Mouse (Mus musculus): Measurements from ENCODE around the gene Ppp1r37. TPM values are rescaled to one million over a fixed set of nuclear protein-coding genes. Genes with fewer than 3 reads are reported as not detected.
A peak's percentile ranks its signal among the peaks of the same experiment; 100 is the strongest.
"Not testable (repeated sequence)": the region's sequence is repeated elsewhere in the genome, so short reads cannot be mapped to it uniquely, and the experiment has no call there.

Ppp1r37 gene
- polyA plus RNA-seq (2015; fragmentation: Nextera tagmentation; extraction: Ambion mirVana): 41.0 and 42.3 TPM in 2 replicates

DNA sequence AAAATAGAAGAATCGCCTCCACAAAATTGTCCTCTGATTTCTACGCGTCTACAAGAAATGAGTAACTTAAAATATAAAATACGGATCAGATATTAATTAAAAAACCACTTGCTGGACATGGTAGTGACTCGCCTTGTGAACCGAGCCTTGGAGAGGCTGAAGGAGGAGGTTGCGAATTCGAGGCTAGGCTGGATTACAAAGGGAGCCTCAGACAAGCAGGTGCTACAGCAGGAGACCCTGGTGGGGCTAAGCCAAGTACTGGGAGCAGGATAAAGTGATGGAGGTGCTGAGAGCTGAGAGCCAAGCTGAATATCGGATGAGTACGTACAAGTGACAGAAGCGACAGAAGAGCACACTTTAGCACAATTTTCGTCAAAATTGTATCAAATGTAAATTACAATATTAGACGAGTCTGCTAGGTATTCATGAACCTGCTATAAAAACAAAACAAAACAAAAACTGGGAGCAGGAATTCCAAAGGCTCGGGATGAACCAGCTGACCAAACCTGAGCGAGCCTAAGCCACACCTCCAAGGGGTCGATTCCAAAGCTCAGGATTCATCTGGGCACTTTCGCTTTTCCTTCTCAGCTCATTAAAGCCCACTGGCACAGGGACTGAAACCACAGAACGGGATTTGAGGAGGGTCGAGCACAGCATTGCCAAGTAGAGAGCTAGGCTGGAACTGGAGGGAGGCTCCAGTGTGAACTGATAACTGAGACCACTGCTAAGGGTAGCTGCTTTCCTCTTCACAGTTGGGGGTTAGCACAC, at the start of gene Ppp1r37:
Gene Ppp1r37 (minus strand): TSS at position 434 of the 768 bp plus-strand sequence.
- Histone ChIP-seq H3K9ac (replicated peaks) (peak within 1 kb of the TSS; percentile 86), H3K9me3 (replicated peaks) (no peaks in the 10 kb centered on the region), H3K4me3 (replicated peaks) (peak within 1 kb of the TSS; percentile 79), H3K36me3 (peaks cover 24% of the 10 kb centered on the region), H3K4me1 (peaks cover 50% of the 10 kb centered on the region), H3K4me2 (peak within 1 kb of the TSS; percentile 98), H3K27ac (replicated peaks) (peak within 1 kb of the TSS; percentile 95), H3K27me3 (replicated peaks) (no peaks in the 10 kb centered on the region)
- WGBS: 3% methylated on average over 19 of the region's 19 CpGs
- peak; percentile 37 for ATAC-seq (ENCODE audit: low FRiP score)

DNA sequence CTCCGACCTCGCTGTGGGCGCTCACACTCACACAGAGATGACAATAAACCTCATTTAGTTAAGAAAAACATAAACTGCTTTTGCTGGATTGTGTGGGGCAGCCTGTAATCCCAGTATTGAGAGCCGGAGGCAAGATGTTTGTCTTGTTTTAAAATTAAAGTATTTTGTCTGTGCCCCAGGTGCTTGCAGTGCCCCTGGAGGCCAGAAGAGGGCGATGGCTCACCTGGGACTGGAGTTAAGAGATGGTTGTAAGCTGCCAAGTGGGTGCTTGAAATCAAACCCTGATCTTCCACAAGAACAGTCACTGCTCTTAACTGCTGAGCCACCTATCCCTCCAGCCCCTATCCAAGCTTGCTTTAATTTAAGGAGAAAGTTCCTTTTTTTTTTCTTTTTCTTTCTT, 48.1 kb upstream of the Ppp1r37 start:
- Histone ChIP-seq H3K9ac (replicated peaks) (no peak overlapping the region), H3K27ac (replicated peaks) (no peak overlapping the region), H3K27me3 (replicated peaks) (no peaks in the 10 kb centered on the region), H3K9me3 (replicated peaks) (no peaks in the 10 kb centered on the region), H3K4me3 (replicated peaks) (no peak overlapping the region), H3K36me3 (peaks cover 17% of the 10 kb centered on the region; the same call in 1 of the 2 replicates), H3K4me2 (no peak overlapping the region), H3K4me1 (no peaks in the 10 kb centered on the region)
- ATAC-seq (ENCODE audit: low FRiP score): no peak
- WGBS: 79% methylated on average over 5 of the region's 5 CpGs

DNA sequence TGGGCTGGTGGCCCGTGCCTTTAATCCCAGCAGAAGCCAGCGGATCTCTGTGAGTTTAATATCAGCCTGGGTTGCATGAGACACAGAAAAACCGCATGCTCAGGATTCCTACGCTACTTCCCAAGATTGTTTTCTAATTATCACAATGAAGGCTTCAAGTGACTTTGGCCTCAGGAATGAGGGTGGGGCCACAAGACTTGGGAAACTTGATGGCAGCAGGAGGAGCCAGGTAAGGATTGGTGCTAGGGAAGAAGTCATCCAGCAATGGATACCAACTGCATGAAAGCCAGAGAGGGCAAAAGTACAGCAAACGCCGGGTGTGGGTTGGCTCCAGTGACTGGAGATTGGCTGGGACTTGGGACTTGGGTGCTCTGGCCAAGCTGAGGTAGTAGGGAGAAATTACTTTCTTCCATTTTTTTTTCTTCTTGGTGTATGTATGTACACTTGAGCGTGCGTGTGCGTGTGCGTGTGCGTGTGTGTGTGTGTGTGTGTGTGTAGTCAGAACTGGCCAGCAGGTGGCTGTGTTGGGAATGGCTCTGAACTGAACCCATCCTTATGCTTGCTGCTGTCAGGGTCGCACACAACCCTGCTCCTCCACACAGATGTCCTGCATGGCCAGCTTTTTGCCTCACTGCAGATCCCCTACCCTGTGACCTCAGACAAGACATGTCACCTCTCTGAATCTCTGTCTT, 46.9 kb upstream of the Ppp1r37 start:
- H3K4me2 ChIP-seq: no peak overlapping the region
- no peak overlapping the region for H3K4me3 ChIP-seq (replicated peaks)
- ATAC-seq (ENCODE audit: low FRiP score): no peak
- H3K9ac ChIP-seq (replicated peaks): no peak overlapping the region
- WGBS: 91% methylated on average over 12 of the region's 12 CpGs
- H3K36me3 ChIP-seq: peaks cover 17% of the 10 kb centered on the region; the same call in 1 of the 2 replicates
- no peaks in the 10 kb centered on the region for H3K27me3 ChIP-seq (replicated peaks)
- no peaks in the 10 kb centered on the region for H3K4me1 ChIP-seq
- H3K27ac ChIP-seq (replicated peaks): no peak overlapping the region
- H3K9me3 ChIP-seq (replicated peaks): no peaks in the 10 kb centered on the region

DNA sequence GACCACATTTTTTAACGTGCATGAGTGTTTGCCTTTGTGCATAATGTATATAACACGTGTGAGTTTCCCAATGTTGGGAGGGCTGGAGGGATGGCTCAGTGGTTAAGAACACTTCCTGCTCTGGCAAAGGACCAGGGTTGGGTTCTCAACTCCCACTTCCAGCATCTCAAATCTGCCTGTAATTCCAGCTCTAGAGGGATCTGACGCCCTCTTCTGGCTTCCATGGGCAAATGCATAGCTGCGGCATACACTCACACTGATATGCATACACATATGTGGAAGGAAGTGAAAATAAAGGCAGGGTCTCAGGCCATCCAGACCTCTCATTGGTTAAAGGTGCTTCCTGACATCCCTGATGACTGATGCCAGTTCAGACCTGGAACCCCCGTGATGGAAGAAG, 44.4 kb upstream of the Ppp1r37 start:
- H3K9me3 ChIP-seq (replicated peaks): no peaks in the 10 kb centered on the region
- 87% methylated on average over 5 of the region's 5 CpGs for WGBS
- no peak for ATAC-seq (ENCODE audit: low FRiP score)
- peaks cover 13% of the 10 kb centered on the region; the same call in 1 of the 2 replicates for H3K36me3 ChIP-seq
- H3K27ac ChIP-seq (replicated peaks): no peak overlapping the region
- no peak overlapping the region for H3K4me2 ChIP-seq
- H3K9ac ChIP-seq (replicated peaks): no peak overlapping the region
- no peaks in the 10 kb centered on the region for H3K27me3 ChIP-seq (replicated peaks)
- H3K4me1 ChIP-seq: peaks cover 16% of the 10 kb centered on the region
- no peak overlapping the region for H3K4me3 ChIP-seq (replicated peaks)

DNA sequence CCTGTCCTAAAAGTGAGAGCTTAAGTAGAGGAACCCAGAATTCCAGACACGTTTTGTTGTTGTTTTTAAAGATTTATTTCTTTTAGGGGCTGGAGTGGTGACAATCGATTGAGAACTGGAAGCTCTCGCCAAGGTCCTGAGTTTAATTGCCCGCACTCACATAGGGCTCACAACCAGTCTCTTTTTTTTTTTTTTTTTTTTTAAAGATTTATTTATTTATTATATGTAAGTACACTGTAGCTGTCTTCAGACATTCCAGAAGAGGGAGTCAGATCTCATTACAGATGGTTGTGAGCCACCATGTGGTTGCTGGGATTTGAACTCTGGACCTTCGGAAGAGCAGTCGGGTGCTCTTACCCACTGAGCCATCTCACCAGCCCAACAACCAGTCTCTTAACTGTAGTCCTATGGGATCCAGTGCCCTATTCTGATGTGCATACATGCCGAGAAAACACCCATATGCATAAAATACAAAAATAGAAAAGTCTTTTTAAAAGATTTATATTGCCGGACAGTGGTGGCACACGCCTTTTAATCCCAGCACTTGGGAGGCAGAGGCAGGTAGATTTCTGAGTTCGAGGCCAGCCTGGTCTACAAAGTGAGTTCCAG, 41.8 kb upstream of the Ppp1r37 start:
- 56% methylated on average over 10 of the region's 10 CpGs for WGBS
- Histone ChIP-seq H3K36me3 (peaks cover 16% of the 10 kb centered on the region), H3K4me1 (peaks cover 38% of the 10 kb centered on the region), H3K4me2 (peak overlapping the region; percentile 92), H3K27ac (replicated peaks) (peak overlapping the region; percentile 86), H3K4me3 (replicated peaks) (peak overlapping the region; percentile 100)
- H3K9me3 ChIP-seq (replicated peaks); H3K9ac ChIP-seq (replicated peaks); ATAC-seq (ENCODE audit: low FRiP score); H3K27me3 ChIP-seq (replicated peaks): not testable (repeated sequence)

DNA sequence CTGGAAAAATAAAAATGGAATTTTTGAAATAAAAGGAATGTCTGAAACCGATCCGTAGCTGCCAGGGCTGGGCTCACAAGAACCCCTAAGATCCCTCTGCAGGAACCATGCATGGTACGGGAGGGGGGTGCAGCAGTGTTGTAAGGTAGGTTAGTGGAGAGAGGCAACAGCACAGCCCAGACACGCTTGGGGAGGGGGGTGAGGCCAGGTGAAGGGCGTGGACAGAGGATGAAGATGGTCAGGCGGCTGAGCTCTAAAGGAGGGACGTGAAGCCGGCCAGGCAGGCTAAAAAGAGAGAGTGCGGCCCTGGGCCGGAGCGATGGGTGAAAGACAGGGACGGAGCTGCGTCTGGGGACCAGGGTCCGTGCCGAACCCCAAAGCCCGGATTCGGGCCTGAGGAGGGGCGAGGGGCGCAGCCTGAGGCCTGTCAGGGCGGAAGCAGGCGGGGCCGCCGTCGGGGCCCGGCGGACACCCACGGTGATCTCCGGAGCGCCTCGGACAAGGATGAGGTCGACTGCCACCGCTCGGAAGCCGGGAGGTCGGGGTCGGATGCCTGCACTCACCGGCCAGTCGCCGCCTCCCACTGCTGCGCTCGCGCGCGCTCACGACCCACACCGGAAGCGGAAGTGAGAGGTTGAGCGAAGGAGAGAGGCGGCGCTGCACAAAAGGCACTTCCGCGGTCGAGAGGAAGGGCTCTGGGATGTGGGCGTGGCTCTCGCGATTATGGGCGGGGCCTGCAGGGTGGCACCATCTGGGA, 41.2 kb upstream of the Ppp1r37 start, which contains the start of gene Clasrp:
Gene Clasrp (minus strand): TSS at position 638 of the 757 bp plus-strand sequence.
- WGBS: 1% methylated on average over 57 of the region's 57 CpGs

DNA sequence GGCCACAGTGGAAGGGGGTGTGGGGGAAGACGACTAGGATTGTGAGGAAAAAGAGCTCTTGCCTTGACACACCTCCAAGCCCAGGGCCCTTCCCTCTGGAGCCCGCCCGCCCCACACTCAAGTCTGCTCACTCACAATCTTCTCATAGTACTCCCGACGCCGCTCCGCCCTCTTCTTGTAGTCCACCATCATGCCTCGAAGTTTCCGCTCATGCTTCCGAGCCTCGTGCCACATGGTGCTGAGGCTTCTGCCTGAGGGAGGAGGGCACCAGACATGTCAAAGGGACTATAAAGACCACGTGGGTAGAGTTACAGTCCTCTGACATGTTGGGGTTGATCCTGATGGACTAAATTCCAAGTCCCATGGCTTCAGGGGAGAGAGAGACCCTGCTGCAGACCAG, 40.2 kb upstream of the Ppp1r37 start:
- H3K27me3 ChIP-seq (replicated peaks): no peaks in the 10 kb centered on the region
- H3K9ac ChIP-seq (replicated peaks): peak overlapping the region; percentile 99
- peaks cover 48% of the 10 kb centered on the region for H3K4me1 ChIP-seq
- H3K4me2 ChIP-seq: peak overlapping the region; percentile 92
- no peaks in the 10 kb centered on the region for H3K9me3 ChIP-seq (replicated peaks)
- 84% methylated on average over 12 of the region's 12 CpGs for WGBS
- H3K27ac ChIP-seq (replicated peaks): no peak overlapping the region
- ATAC-seq (ENCODE audit: low FRiP score): no peak
- H3K36me3 ChIP-seq: peaks cover 31% of the 10 kb centered on the region
- H3K4me3 ChIP-seq (replicated peaks): peak overlapping the region; percentile 100

More for the DNA sequence above, 41.2 kb upstream of the Ppp1r37 start, which contains the start of gene Clasrp:
- Histone ChIP-seq H3K27ac (replicated peaks) (peak within 1 kb of the TSS; percentile 86), H3K9me3 (replicated peaks) (no peaks in the 10 kb centered on the region), H3K4me2 (peak within 1 kb of the TSS; percentile 92), H3K4me1 (peaks cover 45% of the 10 kb centered on the region), H3K4me3 (replicated peaks) (peak within 1 kb of the TSS; percentile 100), H3K36me3 (peaks cover 22% of the 10 kb centered on the region), H3K9ac (replicated peaks) (peak within 1 kb of the TSS; percentile 99), H3K27me3 (replicated peaks) (no peaks in the 10 kb centered on the region)
- peak; percentile 94 for ATAC-seq (ENCODE audit: low FRiP score)

DNA sequence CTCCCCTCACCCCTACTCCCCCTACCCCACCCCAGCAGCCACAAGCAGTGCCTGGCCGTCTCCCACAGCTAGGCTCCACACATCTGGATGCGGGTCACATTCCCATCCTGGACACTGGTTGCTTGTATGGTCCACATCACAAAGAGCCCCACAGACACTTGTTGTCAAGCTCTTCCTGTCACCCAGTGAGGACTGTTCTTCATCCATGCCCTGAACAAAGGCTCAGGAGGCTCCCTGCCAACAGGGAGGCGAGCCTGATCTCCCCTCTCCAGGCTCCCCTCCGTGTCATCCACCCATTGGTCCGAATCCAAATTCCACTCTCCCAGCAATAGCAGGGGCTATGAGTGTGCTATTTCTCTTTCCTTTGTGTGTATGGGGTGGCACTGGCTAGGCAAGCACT, 37.7 kb upstream of the Ppp1r37 start:
- Histone ChIP-seq H3K36me3 (peaks cover 46% of the 10 kb centered on the region), H3K4me2 (no peak overlapping the region; the same call in 1 of the 2 replicates)

DNA sequence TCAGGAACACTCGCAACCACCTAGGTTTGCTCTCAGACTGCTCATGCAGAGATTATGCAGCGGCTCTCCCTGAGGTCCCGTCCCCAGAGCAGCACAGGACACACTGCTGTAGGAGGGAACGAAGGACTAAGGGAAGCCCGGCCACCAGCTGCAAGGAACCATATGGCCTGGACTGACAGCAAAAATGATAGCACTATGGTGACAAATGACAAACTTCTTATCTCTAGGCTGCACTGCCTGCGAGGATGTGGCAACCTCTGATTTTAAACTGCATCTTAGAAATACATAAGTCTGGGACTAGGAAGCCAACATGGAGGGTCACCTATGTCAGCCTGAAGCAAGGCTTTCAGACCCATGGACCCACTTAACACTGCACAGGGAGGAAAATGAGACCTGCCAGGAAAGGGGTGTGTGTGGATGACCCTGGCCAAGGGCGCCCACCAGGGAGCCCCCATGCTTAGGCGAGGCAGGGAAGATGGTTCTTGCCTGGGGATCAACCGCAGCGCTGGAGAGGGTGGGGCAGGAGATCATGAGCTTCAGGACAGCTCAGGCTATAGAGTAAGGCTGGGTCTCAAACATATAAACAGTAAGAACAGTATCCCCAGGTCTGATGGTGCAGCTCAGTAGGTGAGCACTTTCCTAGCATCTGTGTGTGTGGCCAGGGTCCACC, 30.3 kb upstream of the Ppp1r37 start:
- WGBS: 92% methylated on average over 10 of the region's 10 CpGs
- Histone ChIP-seq H3K9ac (replicated peaks) (no peak overlapping the region), H3K27ac (replicated peaks) (no peak overlapping the region), H3K4me3 (replicated peaks) (no peak overlapping the region), H3K9me3 (replicated peaks) (no peaks in the 10 kb centered on the region), H3K27me3 (replicated peaks) (no peaks in the 10 kb centered on the region), H3K4me1 (no peaks in the 10 kb centered on the region; the same call in 1 of the 2 replicates), H3K4me2 (no peak overlapping the region), H3K36me3 (peaks cover 84% of the 10 kb centered on the region)
- ATAC-seq (ENCODE audit: low FRiP score): no peak

More for the DNA sequence above, 37.7 kb upstream of the Ppp1r37 start:
- Histone ChIP-seq H3K27ac (replicated peaks) (peak overlapping the region; percentile 70), H3K4me1 (peaks cover 48% of the 10 kb centered on the region), H3K27me3 (replicated peaks) (no peaks in the 10 kb centered on the region), H3K4me3 (replicated peaks) (no peak overlapping the region), H3K9me3 (replicated peaks) (no peaks in the 10 kb centered on the region), H3K9ac (replicated peaks) (no peak overlapping the region)
- peak; percentile 54 for ATAC-seq (ENCODE audit: low FRiP score)
- WGBS: 44% methylated on average over 5 of the region's 5 CpGs

DNA sequence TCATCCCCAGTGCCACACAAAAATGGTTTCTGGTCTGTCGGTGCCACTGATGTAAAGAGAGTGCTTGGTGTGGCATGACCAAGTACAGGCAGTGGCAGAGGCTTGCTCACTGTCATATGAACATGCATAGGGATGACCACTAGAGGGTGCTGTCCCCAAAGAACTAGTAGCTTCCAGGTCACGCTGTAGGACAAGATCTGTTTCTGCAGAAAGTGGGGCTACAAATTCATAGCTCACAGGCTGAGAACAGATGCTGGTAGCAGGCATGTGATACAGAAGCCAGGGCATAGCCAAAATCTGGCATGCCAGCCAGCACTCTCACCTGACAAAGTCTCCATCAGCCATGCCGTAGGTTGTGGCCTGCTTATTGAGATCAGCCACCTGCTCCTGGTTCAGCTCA, 27.0 kb upstream of the Ppp1r37 start:
- Histone ChIP-seq H3K4me1 (no peaks in the 10 kb centered on the region), H3K9me3 (replicated peaks) (no peaks in the 10 kb centered on the region), H3K9ac (replicated peaks) (no peak overlapping the region), H3K36me3 (peaks cover 94% of the 10 kb centered on the region), H3K27me3 (replicated peaks) (no peaks in the 10 kb centered on the region), H3K4me2 (no peak overlapping the region), H3K27ac (replicated peaks) (no peak overlapping the region), H3K4me3 (replicated peaks) (no peak overlapping the region)
- 63% methylated on average over 3 of the region's 3 CpGs for WGBS
- peak; percentile 36 for ATAC-seq (ENCODE audit: low FRiP score)
